In genomic region chr2:80707429-80707828, GRCm38 (mm10) we compare ENCODE assay signal across 19 mouse cellular contexts.
DNase-seq lines count a peak whose midpoint lies in the region; ATAC-seq and TF ChIP-seq lines count a peak whose summit lies in the region.
"Had no signal": no experiment of that assay in that cellular context is flagged by ENCODE, and none has a peak within 500 bp of the region (broad histone marks: within the 10 kb centered on the region; RNA-seq: fewer than 3 reads in every experiment).

No protein-coding gene starts in this region.

- DNase-seq in kidney, adult 2 months: no peak
- DNase-seq in 3T3-L1 (ENCODE audit: low read depth, low spot score) (peak; percentile 23), A20 (ENCODE audit: low read depth, low spot score) (peak; percentile 31)
- no peak for DNase-seq in frontal cortex, postnatal 14 days (ENCODE audit: low spot score in 2 of 2)
- DNase-seq in thymus, postnatal 10 days (ENCODE audit: low spot score in 2 of 2): no peak
- DNase-seq: embryo, embryonic 11 days; heart, postnatal 4 days; kidney, postnatal 25 days; layer of hippocampus, adult 9-11 months; lung, adult 18-20 months; right cerebral cortex, adult 18-20 months; thymus, adult 18-20 months had no signal

- no peaks in the 10 kb centered on the region for H3K9me3 ChIP-seq in kidney, embryonic 16.5 days (ENCODE audit: low read length)
- H3K9me3 ChIP-seq: forebrain, embryonic 12.5 days; heart, embryonic 13.5 days; limb, embryonic 13.5 days; midbrain, embryonic 15.5 days had no signal

- TF ChIP-seq CTCF in kidney, adult 2 months (conservative IDR thresholded peaks at IDR 0.05; ENCODE audit: insufficient read depth, insufficient read length, low read depth, low read length): no peak; the same call in 1 of the 2 replicates
- TF ChIP-seq CTCF in embryonic fibroblast, embryonic 13.5 days (IDR thresholded peaks at IDR 0.05; ENCODE audit: borderline replicate concordance, insufficient read depth, low read length): 0 out of 2 replicates have a peak, but pooled peaks have one; percentile 14

- no peak for TF ChIP-seq POLR2A in kidney, adult 2 months (IDR thresholded peaks at IDR 0.05; ENCODE audit: low read depth, low read length)
- TF ChIP-seq POLR2A in embryonic fibroblast, embryonic 13.5 days (IDR thresholded peaks at IDR 0.05; ENCODE audit: low read depth, low read length): no peak

- no peaks in the 10 kb centered on the region for H3K4me1 ChIP-seq in kidney, embryonic 16.5 days (ENCODE audit: insufficient read depth, low read length)
- H3K4me1 ChIP-seq in kidney, adult 2 months (ENCODE audit: control insufficient read depth, insufficient read depth, low read length): no peaks in the 10 kb centered on the region
- no peaks in the 10 kb centered on the region for H3K4me1 ChIP-seq in embryonic fibroblast, embryonic 13.5 days (ENCODE audit: control insufficient read depth, insufficient read depth, low read length)
- H3K4me1 ChIP-seq: forebrain, embryonic 12.5 days; heart, embryonic 13.5 days; limb, embryonic 13.5 days; midbrain, embryonic 15.5 days had no signal

- no peak overlapping the region for H3K9ac ChIP-seq in kidney, embryonic 16.5 days (replicated peaks; ENCODE audit: low read length)
- H3K9ac ChIP-seq: forebrain, embryonic 12.5 days; heart, embryonic 13.5 days; limb, embryonic 13.5 days; midbrain, embryonic 15.5 days had no signal

- no peak overlapping the region for H3K4me2 ChIP-seq in kidney, embryonic 16.5 days (replicated peaks; ENCODE audit: low read depth, low read length)
- H3K4me2 ChIP-seq: forebrain, embryonic 12.5 days; heart, embryonic 13.5 days; limb, embryonic 13.5 days; midbrain, embryonic 15.5 days had no signal

- no peak overlapping the region for H3K27ac ChIP-seq in kidney, embryonic 16.5 days (ENCODE audit: low read length)
- no peak overlapping the region for H3K27ac ChIP-seq in kidney, adult 2 months (ENCODE audit: insufficient read depth, low read depth, low read length)
- H3K27ac ChIP-seq in embryonic fibroblast, embryonic 13.5 days (ENCODE audit: insufficient read depth, low read length): no peak overlapping the region
- H3K27ac ChIP-seq: forebrain, embryonic 12.5 days; heart, embryonic 13.5 days; limb, embryonic 13.5 days; midbrain, embryonic 15.5 days had no signal

- H3K4me3 ChIP-seq in kidney, embryonic 16.5 days (ENCODE audit: low read length): no peak overlapping the region
- H3K4me3 ChIP-seq in kidney, adult 2 months (ENCODE audit: insufficient read depth, low read depth, low read length): no peak overlapping the region
- no peak overlapping the region for H3K4me3 ChIP-seq in embryonic fibroblast, embryonic 13.5 days (ENCODE audit: insufficient read depth, low read length)
- H3K4me3 ChIP-seq: forebrain, embryonic 12.5 days; heart, embryonic 13.5 days; limb, embryonic 13.5 days; midbrain, embryonic 15.5 days had no signal

- no peaks in the 10 kb centered on the region for H3K36me3 ChIP-seq in kidney, embryonic 16.5 days (ENCODE audit: insufficient read depth, low read length)
- no peaks in the 10 kb centered on the region for H3K36me3 ChIP-seq in kidney, adult 2 months (ENCODE audit: control insufficient read depth, insufficient read depth, low read length)
- H3K36me3 ChIP-seq: forebrain, embryonic 12.5 days; heart, embryonic 13.5 days; limb, embryonic 13.5 days; midbrain, embryonic 15.5 days had no signal

- WGBS in kidney, embryonic 16.5 days: 93% methylated on average over 1 of the region's 1 CpGs
- 82% methylated on average over 1 of the region's 1 CpGs for WGBS in kidney, adult 2 months

- H3K27me3 ChIP-seq in kidney, embryonic 16.5 days (ENCODE audit: insufficient read depth, low read length): no peaks in the 10 kb centered on the region
- H3K27me3 ChIP-seq in kidney, adult 2 months (replicated peaks; ENCODE audit: control insufficient read depth, insufficient read depth, low read length): no peaks in the 10 kb centered on the region
- H3K27me3 ChIP-seq: forebrain, embryonic 12.5 days; heart, embryonic 13.5 days; limb, embryonic 13.5 days; midbrain, embryonic 15.5 days had no signal

- 0 out of 2 replicates have a peak, but pooled peaks have one; percentile 42 for ATAC-seq in kidney, embryonic 16.5 days (ENCODE audit: low FRiP score, low TSS enrichment)
- ATAC-seq: intestine, embryonic 16.5 days; midbrain, embryonic 15.5 days had no signal

Comparison
In these comparisons a context has a peak if more than half of its experiments do, and no peak if none do; other contexts are left out.
1. DNase-seq: peak in 3T3-L1 (single experiment) and A20 (single experiment); none in kidney, adult 2 months (single experiment), frontal cortex, postnatal 14 days (0 of 2) and thymus, postnatal 10 days (0 of 2).